Mouse (Mus musculus) central nervous system, embryonic 14 days (tissue): Measurements from ENCODE around the gene Chst12. TPM values are rescaled to one million over a fixed set of nuclear protein-coding genes. Genes with fewer than 3 reads are reported as not detected.

ENCODE experiments used
- polyA plus RNA-seq: library from polyadenylated mRNA; depleted of rRNA; stranded (reverse); fragments of >200 nt; gene quantifications from 2 replicates; pipeline ENCODE4 v1.2.3, GENCODE M21; 2012; rRNA removed

Chst12 gene
- polyA plus RNA-seq, result 9.6 and 14.9 TPM in 2 replicates

DNA sequence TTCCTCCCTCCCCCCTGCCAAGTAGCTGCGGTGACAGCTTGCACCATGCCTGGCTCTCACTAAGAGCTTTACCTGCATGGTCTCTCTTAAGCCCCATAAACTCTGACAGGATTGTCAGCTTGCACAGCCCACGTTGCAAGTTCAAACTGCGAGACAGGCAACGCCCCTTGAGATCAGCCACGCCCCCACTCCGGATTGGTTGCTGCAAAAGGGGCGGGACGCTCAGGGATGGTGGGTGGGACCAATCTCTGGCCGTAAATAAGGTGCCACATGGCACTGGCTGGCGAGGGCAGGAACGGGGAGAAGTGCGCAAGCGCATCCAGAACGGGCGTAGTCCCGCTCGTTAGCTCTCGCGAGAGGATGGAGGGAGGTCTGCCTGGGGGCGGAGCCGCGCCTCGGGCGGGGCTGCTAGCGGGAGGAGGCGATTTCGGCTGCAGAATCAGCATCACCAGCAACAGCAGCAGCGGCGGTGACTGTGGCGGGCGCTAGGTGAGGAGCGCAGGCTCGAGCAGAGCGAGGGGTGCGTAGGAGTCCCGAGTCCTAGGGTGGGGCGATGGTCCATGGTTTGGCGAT lies at the start of gene Chst12:
Chst12 (plus strand) TSS at position 343 of the 573 bp plus-strand sequence.

DNA sequence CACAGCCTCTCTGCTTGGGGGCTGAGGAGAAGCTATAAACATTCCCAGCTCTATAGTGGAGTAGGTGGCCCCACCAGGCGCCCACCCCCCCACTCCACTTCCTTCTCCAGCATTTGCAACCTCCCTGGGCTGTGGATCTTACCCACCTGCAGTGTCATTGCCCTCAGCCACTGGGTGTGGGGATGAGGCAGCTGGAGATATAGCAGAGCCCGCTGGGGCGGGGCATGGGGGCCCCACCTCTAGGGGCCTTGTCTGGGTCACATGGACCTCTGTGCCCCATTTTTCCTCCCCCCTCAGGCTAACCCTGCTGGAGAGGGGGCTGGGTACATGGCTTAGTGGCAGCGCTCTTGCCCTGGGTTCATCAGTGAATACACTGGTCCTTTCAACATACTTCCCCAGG lies 59.5 kb downstream of the Chst12 start, which contains the start of gene Grifin:
Grifin (minus strand) TSS at position 176 of the 400 bp plus-strand sequence.

Other genes with a start within 250 kb of the Chst12 start
- gene Mad1l1, start 184.0 kb upstream of the Chst12 start, polyA plus RNA-seq, result 29.2 and 29.5 TPM in 2 replicates
- 22.0 and 25.6 TPM in 2 replicates for gene Nudt1, start 183.9 kb upstream of the Chst12 start, polyA plus RNA-seq
- gene Mrm2, start 173.7 kb upstream of the Chst12 start, polyA plus RNA-seq, result 14.2 and 14.5 TPM in 2 replicates
- gene Snx8, start 116.3 kb upstream of the Chst12 start, polyA plus RNA-seq, result 21.3 and 25.4 TPM in 2 replicates
- gene Eif3b, start 86.2 kb upstream of the Chst12 start, polyA plus RNA-seq, result 113 and 124 TPM in 2 replicates
- gene Gm4869, start 59.9 kb upstream of the Chst12 start, polyA plus RNA-seq, result 0.09 TPM in 2 replicates
- gene Grifin, start 59.5 kb downstream of the Chst12 start, polyA plus RNA-seq, result 0.29 and 0.31 TPM in 2 replicates
- 53.6 and 71.1 TPM in 2 replicates for gene Lfng, start 101.8 kb downstream of the Chst12 start, polyA plus RNA-seq
- gene Ttyh3, start 143.5 kb downstream of the Chst12 start, polyA plus RNA-seq, result 178 and 180 TPM in 2 replicates
- gene Iqce, start 196.8 kb downstream of the Chst12 start, polyA plus RNA-seq, result 41.7 and 46.3 TPM in 2 replicates
- gene Brat1, start 199.5 kb downstream of the Chst12 start, polyA plus RNA-seq, result 28.3 and 28.4 TPM in 2 replicates
- gene Amz1, start 218.6 kb downstream of the Chst12 start, polyA plus RNA-seq, result 2.6 and 2.8 TPM in 2 replicates